Mouse (Mus musculus) macrophage (primary cell): ENCODE measurements around the gene Gucd1. TPM values are rescaled to one million over a fixed set of nuclear protein-coding genes. Genes with fewer than 3 reads are reported as not detected.

Experiments used
- H3K27ac ChIP-seq: fragments of 350-480 bp; formaldehyde crosslinking; 2 replicates; pipeline ENCODE4 v1.9.0; 2021
- H3K36me3 ChIP-seq: fragments of 350-480 bp; formaldehyde crosslinking; 2 replicates; pipeline ENCODE4 v1.9.0; 2021; ENCODE audit errors: inconsistent target
- H3K4me3 ChIP-seq: fragments of 350-480 bp; formaldehyde crosslinking; 2 replicates; pipeline ENCODE4 v1.9.0; 2021; ENCODE audit errors: inconsistent target
- H3K79me2 ChIP-seq: fragments of 350-480 bp; formaldehyde crosslinking; 2 replicates; pipeline ENCODE4 v1.9.0; 2021; ENCODE audit errors: inconsistent target
- WGBS: methylation state at CpG from one replicate; pipeline ENCODE4 v1.1.7; 2026; ENCODE audit warnings: inconsistent platforms; ENCODE audit not compliant: missing documents; 5-methylcytosine and 5-hydroxymethylcytosine counted together
- polyA plus RNA-seq: library from polyadenylated mRNA; stranded (reverse); fragments of 250-400 nt; gene quantifications from 3 replicates; pipeline ENCODE4 v1.2.4, GENCODE M21; 2018; ENCODE audit warnings: inconsistent platforms

The Gucd1 gene
- polyA plus RNA-seq, 1 experiment from 2014 or later, result 11.2 TPM

GRCm38 (mm10) chr10:75322966-75323365 lies 194.8 kb downstream of the Gucd1 start:
- 82% methylated on average over 6 of the region's 6 CpGs for WGBS
- Histone ChIP-seq H3K79me2 (no peaks in the 10 kb centered on the region), H3K27ac (no peak overlapping the region)

GRCm38 (mm10) chr10:75320321-75320720 lies 197.5 kb downstream of the Gucd1 start:
- 7% methylated on average over 4 of the region's 4 CpGs for WGBS
- H3K4me3 ChIP-seq, result no peak overlapping the region
- H3K36me3 ChIP-seq, result no peaks in the 10 kb centered on the region
- H3K79me2 ChIP-seq, result no peaks in the 10 kb centered on the region
- no peak overlapping the region for H3K27ac ChIP-seq

More at GRCm38 (mm10) chr10:75322966-75323365, 194.8 kb downstream of the Gucd1 start:
- no peak overlapping the region for H3K4me3 ChIP-seq
- H3K36me3 ChIP-seq, result no peaks in the 10 kb centered on the region

GRCm38 (mm10) chr10:75318206-75318605 lies 199.6 kb downstream of the Gucd1 start:
- WGBS, result 62% methylated on average over 6 of the region's 6 CpGs
- H3K4me3 ChIP-seq, result no peak overlapping the region
- H3K79me2 ChIP-seq, result no peaks in the 10 kb centered on the region
- no peak overlapping the region for H3K27ac ChIP-seq
- no peaks in the 10 kb centered on the region for H3K36me3 ChIP-seq

- no peak overlapping the region for H3K27ac ChIP-seq
- 2% methylated on average over 81 of the region's 81 CpGs for WGBS
- H3K79me2 ChIP-seq, result no peaks in the 10 kb centered on the region
- H3K36me3 ChIP-seq, result no peaks in the 10 kb centered on the region
- no peak overlapping the region for H3K4me3 ChIP-seq
Measured at GRCm38 (mm10) chr10:75316908-75317761, 200.6 kb downstream of the Gucd1 start.

- Histone ChIP-seq H3K27ac (no peak within 1 kb of the TSS), H3K79me2 (no peaks in the 10 kb centered on the region), H3K4me3 (no peak within 1 kb of the TSS), H3K36me3 (no peaks in the 10 kb centered on the region)
- WGBS, result 0% methylated on average over 4 of the region's 4 CpGs
Measured at GRCm38 (mm10) chr10:75316872-75316907, 201.1 kb downstream of the Gucd1 start, which contains the start of gene Adora2a. Gene Adora2a (plus strand): TSS chr10:75316877.

- 11% methylated on average over 9 of the region's 9 CpGs for WGBS
- Histone ChIP-seq H3K79me2 (no peaks in the 10 kb centered on the region), H3K27ac (no peak overlapping the region), H3K4me3 (no peak overlapping the region), H3K36me3 (no peaks in the 10 kb centered on the region)
Measured at GRCm38 (mm10) chr10:75316472-75316871, 201.3 kb downstream of the Gucd1 start.

GRCm38 (mm10) chr10:75315756-75316155 lies 202.0 kb downstream of the Gucd1 start:
- WGBS, result 69% methylated on average over 8 of the region's 8 CpGs
- Histone ChIP-seq H3K36me3 (peaks cover 5% of the 10 kb centered on the region; the same call in 1 of the 2 replicates), H3K79me2 (no peaks in the 10 kb centered on the region), H3K4me3 (no peak overlapping the region), H3K27ac (no peak overlapping the region)

- 61% methylated on average over 6 of the region's 6 CpGs for WGBS
- no peak overlapping the region for H3K27ac ChIP-seq
- H3K79me2 ChIP-seq, result no peaks in the 10 kb centered on the region
- H3K36me3 ChIP-seq, result peaks cover 18% of the 10 kb centered on the region
- no peak overlapping the region for H3K4me3 ChIP-seq
Measured at GRCm38 (mm10) chr10:75314190-75314980, 203.4 kb downstream of the Gucd1 start.

GRCm38 (mm10) chr10:75312361-75312760 lies 205.4 kb downstream of the Gucd1 start:
- 49% methylated on average over 7 of the region's 7 CpGs for WGBS
- H3K27ac ChIP-seq, result no peak overlapping the region
- H3K79me2 ChIP-seq, result no peaks in the 10 kb centered on the region
- H3K4me3 ChIP-seq, result no peak overlapping the region
- H3K36me3 ChIP-seq, result peaks cover 39% of the 10 kb centered on the region

GRCm38 (mm10) chr10:75307130-75307529 lies 210.6 kb downstream of the Gucd1 start:
- WGBS, result 90% methylated on average over 3 of the region's 7 CpGs
- Histone ChIP-seq H3K27ac (no peak overlapping the region), H3K4me3 (no peak overlapping the region), H3K79me2 (no peaks in the 10 kb centered on the region), H3K36me3 (peaks cover 58% of the 10 kb centered on the region)

- Histone ChIP-seq H3K36me3 (peaks cover 40% of the 10 kb centered on the region), H3K4me3 (no peak overlapping the region), H3K27ac (no peak overlapping the region), H3K79me2 (no peaks in the 10 kb centered on the region)
- WGBS, result 67% methylated on average over 6 of the region's 6 CpGs
Measured at GRCm38 (mm10) chr10:75304413-75304812, 213.4 kb downstream of the Gucd1 start.

- no peak overlapping the region for H3K27ac ChIP-seq
- WGBS, result 87% methylated on average over 5 of the region's 5 CpGs
Measured at GRCm38 (mm10) chr10:75304049-75304405, 213.7 kb downstream of the Gucd1 start.

GRCm38 (mm10) chr10:75303324-75304048 lies 214.3 kb downstream of the Gucd1 start:
- peaks cover 31% of the 10 kb centered on the region for H3K36me3 ChIP-seq
- no peak overlapping the region for H3K27ac ChIP-seq

More at GRCm38 (mm10) chr10:75304049-75304405, 213.7 kb downstream of the Gucd1 start:
- H3K36me3 ChIP-seq, result peaks cover 37% of the 10 kb centered on the region
- no peaks in the 10 kb centered on the region for H3K79me2 ChIP-seq
- no peak overlapping the region for H3K4me3 ChIP-seq

GRCm38 (mm10) chr10:75302536-75302935 lies 215.2 kb downstream of the Gucd1 start:
- Histone ChIP-seq H3K4me3 (no peak overlapping the region), H3K36me3 (peaks cover 22% of the 10 kb centered on the region), H3K79me2 (no peaks in the 10 kb centered on the region), H3K27ac (no peak overlapping the region)
- WGBS, result 83% methylated on average over 4 of the region's 4 CpGs

More at GRCm38 (mm10) chr10:75303324-75304048, 214.3 kb downstream of the Gucd1 start:
- 70% methylated on average over 8 of the region's 8 CpGs for WGBS
- Histone ChIP-seq H3K4me3 (no peak overlapping the region), H3K79me2 (no peaks in the 10 kb centered on the region)

GRCm38 (mm10) chr10:75301937-75302336 lies 215.8 kb downstream of the Gucd1 start:
- 56% methylated on average over 4 of the region's 4 CpGs for WGBS
- no peaks in the 10 kb centered on the region for H3K79me2 ChIP-seq
- H3K27ac ChIP-seq, result no peak overlapping the region
- H3K36me3 ChIP-seq, result peaks cover 16% of the 10 kb centered on the region
- H3K4me3 ChIP-seq, result no peak overlapping the region
